Mouse (Mus musculus): Measurements from ENCODE around the gene Gna12. TPM values are rescaled to one million over a fixed set of nuclear protein-coding genes. Genes with fewer than 3 reads are reported as not detected.
A peak's percentile ranks its signal among the peaks of the same experiment; 100 is the strongest.

Gna12 gene
- polyA plus RNA-seq (2015; fragmentation: Nextera tagmentation; extraction: Ambion mirVana), result 24.6 and 35.3 TPM in 2 replicates

GRCm38 (mm10) chr5:140830314-140831063 lies at the start of gene Gna12:
TSS of gene Gna12 (minus strand) at chr5:140830431.
- no peaks in the 10 kb centered on the region for H3K36me3 ChIP-seq
- H3K9ac ChIP-seq, result peak within 1 kb of the TSS; percentile 73
- H3K27me3 ChIP-seq, result no peaks in the 10 kb centered on the region
- peak within 1 kb of the TSS; percentile 83 for H3K27ac ChIP-seq (replicated peaks)
- WGBS, result under 1% methylated on average over 31 of the region's 49 CpGs
- ATAC-seq (ENCODE audit: insufficient number of reproducible peaks, low FRiP score, low TSS enrichment, low read depth), result peak; percentile 98
- peak within 1 kb of the TSS; percentile 74 for H3K4me3 ChIP-seq (replicated peaks)
- H3K9me3 ChIP-seq (replicated peaks), result no peaks in the 10 kb centered on the region
- H3K4me1 ChIP-seq, result peaks cover 36% of the 10 kb centered on the region
- H3K4me2 ChIP-seq (replicated peaks), result peak within 1 kb of the TSS; percentile 91

DNA sequence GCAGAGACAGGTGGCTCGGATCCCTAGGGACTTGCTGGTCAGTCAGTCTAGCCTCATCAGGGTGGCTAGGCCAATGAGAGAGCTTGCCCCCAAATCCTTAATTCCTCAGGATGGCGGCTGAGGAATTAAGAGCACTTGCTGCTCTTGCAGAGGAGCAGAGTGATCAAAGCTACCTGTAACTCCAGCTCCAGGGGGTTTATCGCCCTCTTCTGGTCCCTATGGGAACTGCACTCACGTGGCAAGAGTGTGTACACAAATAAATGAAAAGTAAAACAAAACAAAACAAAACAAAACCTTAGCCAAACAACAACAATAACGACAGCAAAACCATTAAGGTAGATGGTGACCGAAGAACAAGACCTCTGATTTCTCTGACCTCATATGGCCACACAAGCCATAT lies 48.4 kb upstream of the Gna12 start:
- ATAC-seq (ENCODE audit: insufficient number of reproducible peaks, low FRiP score, low TSS enrichment, low read depth), result no peak
- no peaks in the 10 kb centered on the region for H3K9me3 ChIP-seq (replicated peaks)
- no peaks in the 10 kb centered on the region for H3K27me3 ChIP-seq
- H3K4me2 ChIP-seq (replicated peaks), result no peak overlapping the region
- H3K4me1 ChIP-seq, result peaks cover 2% of the 10 kb centered on the region
- no peak overlapping the region for H3K27ac ChIP-seq (replicated peaks)
- no peaks in the 10 kb centered on the region for H3K36me3 ChIP-seq
- H3K4me3 ChIP-seq (replicated peaks), result no peak overlapping the region
- no peak overlapping the region for H3K9ac ChIP-seq
- 62% methylated on average over 6 of the region's 6 CpGs for WGBS

- ATAC-seq (ENCODE audit: insufficient number of reproducible peaks, low FRiP score, low TSS enrichment, low read depth), result no peak
- 64% methylated on average over 6 of the region's 6 CpGs for WGBS
- Histone ChIP-seq H3K9me3 (replicated peaks) (no peaks in the 10 kb centered on the region), H3K4me3 (replicated peaks) (no peak overlapping the region), H3K27ac (replicated peaks) (0 out of 2 replicates have a peak overlapping the region, but pooled peaks have one; percentile 13), H3K27me3 (no peaks in the 10 kb centered on the region), H3K4me1 (peaks cover 26% of the 10 kb centered on the region), H3K9ac (no peak overlapping the region), H3K36me3 (no peaks in the 10 kb centered on the region), H3K4me2 (replicated peaks) (0 out of 2 replicates have a peak overlapping the region, but pooled peaks have one; percentile 29)
Measured at GRCm38 (mm10) chr5:140873736-140874307, 43.6 kb upstream of the Gna12 start.

- whole genome bisulfite sequencing, result 6% methylated on average over 18 of the region's 18 CpGs
- H3K4me2 ChIP-seq (replicated peaks), result peak overlapping the region; percentile 29
- peaks cover 26% of the 10 kb centered on the region for H3K4me1 ChIP-seq
- H3K36me3 ChIP-seq, result no peaks in the 10 kb centered on the region
- no peak for ATAC-seq (ENCODE audit: insufficient number of reproducible peaks, low FRiP score, low TSS enrichment, low read depth)
- H3K27ac ChIP-seq (replicated peaks), result peak overlapping the region; percentile 13; the same call in 1 of the 2 replicates
- H3K27me3 ChIP-seq, result no peaks in the 10 kb centered on the region
- H3K4me3 ChIP-seq (replicated peaks), result no peak overlapping the region
- no peak overlapping the region for H3K9ac ChIP-seq
- no peaks in the 10 kb centered on the region for H3K9me3 ChIP-seq (replicated peaks)
Measured at GRCm38 (mm10) chr5:140873039-140873551, 42.9 kb upstream of the Gna12 start.

GRCm38 (mm10) chr5:140872532-140873038 lies 42.4 kb upstream of the Gna12 start:
- WGBS, result 11% methylated on average over 11 of the region's 11 CpGs
- Histone ChIP-seq H3K9me3 (replicated peaks) (no peaks in the 10 kb centered on the region), H3K4me2 (replicated peaks) (peak overlapping the region; percentile 29), H3K9ac (no peak overlapping the region), H3K27ac (replicated peaks) (peak overlapping the region; percentile 13; the same call in 1 of the 2 replicates), H3K27me3 (no peaks in the 10 kb centered on the region), H3K4me1 (peaks cover 26% of the 10 kb centered on the region), H3K36me3 (no peaks in the 10 kb centered on the region), H3K4me3 (replicated peaks) (no peak overlapping the region)
- ATAC-seq (ENCODE audit: insufficient number of reproducible peaks, low FRiP score, low TSS enrichment, low read depth), result no peak; the same call in 1 of the 2 replicates

- H3K4me1 ChIP-seq, result peaks cover 26% of the 10 kb centered on the region
- H3K27ac ChIP-seq (replicated peaks), result no peak overlapping the region
- 62% methylated on average over 6 of the region's 6 CpGs for WGBS
- H3K4me2 ChIP-seq (replicated peaks), result no peak overlapping the region
- no peak overlapping the region for H3K9ac ChIP-seq
- ATAC-seq (ENCODE audit: insufficient number of reproducible peaks, low FRiP score, low TSS enrichment, low read depth), result no peak
- H3K9me3 ChIP-seq (replicated peaks), result no peaks in the 10 kb centered on the region
- no peaks in the 10 kb centered on the region for H3K27me3 ChIP-seq
- no peaks in the 10 kb centered on the region for H3K36me3 ChIP-seq
- no peak overlapping the region for H3K4me3 ChIP-seq (replicated peaks)
Measured at GRCm38 (mm10) chr5:140871241-140871640, 41.0 kb upstream of the Gna12 start.

GRCm38 (mm10) chr5:140869034-140869433 lies 38.8 kb upstream of the Gna12 start:
- Histone ChIP-seq H3K4me2 (replicated peaks) (no peak overlapping the region), H3K36me3 (no peaks in the 10 kb centered on the region), H3K27me3 (no peaks in the 10 kb centered on the region), H3K4me1 (peaks cover 26% of the 10 kb centered on the region), H3K4me3 (replicated peaks) (no peak overlapping the region), H3K9ac (no peak overlapping the region), H3K27ac (replicated peaks) (no peak overlapping the region), H3K9me3 (replicated peaks) (no peaks in the 10 kb centered on the region)
- WGBS, result 62% methylated on average over 2 of the region's 2 CpGs
- ATAC-seq (ENCODE audit: insufficient number of reproducible peaks, low FRiP score, low TSS enrichment, low read depth), result no peak

DNA sequence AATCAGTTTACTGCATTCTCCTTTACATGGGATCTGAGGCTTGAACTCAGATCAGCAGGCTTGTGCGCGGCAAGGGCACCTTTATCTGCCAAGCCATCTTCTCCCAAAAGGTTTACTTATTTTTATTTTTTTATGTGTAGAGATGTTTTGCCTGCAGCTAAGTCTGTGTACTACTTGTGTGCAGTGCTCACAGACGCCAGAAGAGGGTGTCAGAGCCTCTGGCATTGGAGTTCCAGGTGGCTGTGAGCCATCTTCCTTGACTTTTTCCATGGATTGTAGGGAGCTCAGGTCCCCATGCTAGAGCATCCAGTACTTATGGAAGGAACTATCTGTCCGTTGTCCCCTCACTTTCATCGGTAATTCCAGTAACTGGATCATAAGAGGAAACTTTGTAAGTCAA lies 29.5 kb upstream of the Gna12 start:
- Histone ChIP-seq H3K27me3 (no peaks in the 10 kb centered on the region), H3K27ac (replicated peaks) (no peak overlapping the region), H3K9ac (no peak overlapping the region), H3K36me3 (no peaks in the 10 kb centered on the region), H3K4me1 (no peaks in the 10 kb centered on the region), H3K4me2 (replicated peaks) (no peak overlapping the region), H3K9me3 (replicated peaks) (no peaks in the 10 kb centered on the region), H3K4me3 (replicated peaks) (no peak overlapping the region)
- 81% methylated on average over 5 of the region's 5 CpGs for WGBS
- ATAC-seq (ENCODE audit: insufficient number of reproducible peaks, low FRiP score, low TSS enrichment, low read depth), result no peak

- Histone ChIP-seq H3K4me1 (no peaks in the 10 kb centered on the region), H3K27ac (replicated peaks) (no peak overlapping the region), H3K36me3 (no peaks in the 10 kb centered on the region), H3K27me3 (no peaks in the 10 kb centered on the region), H3K4me2 (replicated peaks) (no peak overlapping the region), H3K9me3 (replicated peaks) (no peaks in the 10 kb centered on the region), H3K4me3 (replicated peaks) (no peak overlapping the region), H3K9ac (no peak overlapping the region)
- 85% methylated on average over 3 of the region's 3 CpGs for WGBS
- ATAC-seq (ENCODE audit: insufficient number of reproducible peaks, low FRiP score, low TSS enrichment, low read depth), result no peak
Measured at GRCm38 (mm10) chr5:140858335-140858734, 28.1 kb upstream of the Gna12 start.

- Histone ChIP-seq H3K27me3 (no peaks in the 10 kb centered on the region), H3K36me3 (no peaks in the 10 kb centered on the region), H3K4me1 (no peaks in the 10 kb centered on the region), H3K4me3 (replicated peaks) (no peak overlapping the region), H3K4me2 (replicated peaks) (no peak overlapping the region), H3K27ac (replicated peaks) (no peak overlapping the region), H3K9me3 (replicated peaks) (no peaks in the 10 kb centered on the region), H3K9ac (no peak overlapping the region)
- ATAC-seq (ENCODE audit: insufficient number of reproducible peaks, low FRiP score, low TSS enrichment, low read depth), result no peak
- 53% methylated on average over 8 of the region's 8 CpGs for WGBS
Measured at GRCm38 (mm10) chr5:140857432-140858154, 27.4 kb upstream of the Gna12 start.

All from embryonic facial prominence, embryonic 15.5 days (tissue).